Mouse (Mus musculus): ENCODE results near the gene Zfp955b.
"Not testable (repeated sequence)": the region's sequence is repeated elsewhere in the genome, so short reads cannot be mapped to it uniquely, and the experiment has no call there.

Gene Zfp955b

DNA sequence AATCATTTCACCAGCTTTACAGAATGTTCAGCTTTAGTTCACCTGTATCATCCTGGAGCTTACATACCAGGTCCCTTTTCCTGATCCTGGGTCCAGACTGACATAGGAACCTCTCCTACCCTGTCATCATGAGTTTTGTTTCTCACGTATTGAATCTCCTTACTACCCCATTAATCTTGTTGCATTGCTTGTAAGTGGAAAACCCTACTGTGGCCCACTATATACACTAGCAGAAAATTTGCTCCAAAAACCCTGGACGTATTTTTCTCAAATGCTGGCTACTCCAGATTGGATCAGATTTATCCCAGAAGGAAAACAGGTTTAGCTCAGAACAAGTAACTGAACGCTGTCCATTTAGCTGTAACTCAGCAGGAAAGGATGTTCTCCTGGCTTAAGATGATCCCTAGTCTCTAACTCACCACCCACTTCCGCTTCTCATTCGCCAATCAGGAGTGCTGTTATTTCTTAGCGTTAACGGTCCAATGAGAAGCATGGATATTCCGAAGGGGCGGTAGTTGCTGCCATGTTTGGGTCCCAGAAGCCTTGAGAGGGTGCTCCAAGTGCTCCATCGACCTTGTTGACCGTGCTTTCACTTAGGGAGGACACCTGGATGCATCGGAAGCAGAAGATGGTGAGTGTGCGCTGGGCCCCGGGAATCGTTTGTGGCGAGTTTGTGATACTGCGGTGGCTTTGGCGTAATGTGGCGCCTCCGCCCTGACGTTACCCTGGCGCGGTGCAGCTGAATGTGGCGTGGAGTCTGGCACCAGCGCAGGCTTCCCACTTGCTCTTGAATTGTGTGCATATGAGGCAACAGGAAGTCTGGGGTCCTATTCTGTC, at the start of gene Zfp955b:
Gene Zfp955b (plus strand): TSS at position 506 of the 837 bp plus-strand sequence.
- not testable (repeated sequence) for DNase-seq (ENCODE audit: low read depth, low spot score)

GRCm38 (mm10) chr17:33254530-33255318, 34.6 kb upstream of the Zfp955b start, which contains the start of gene Zfp955a:
TSS of gene Zfp955a (minus strand) at chr17:33255145.
- not testable (repeated sequence) for DNase-seq (ENCODE audit: low read depth, low spot score)

DNA sequence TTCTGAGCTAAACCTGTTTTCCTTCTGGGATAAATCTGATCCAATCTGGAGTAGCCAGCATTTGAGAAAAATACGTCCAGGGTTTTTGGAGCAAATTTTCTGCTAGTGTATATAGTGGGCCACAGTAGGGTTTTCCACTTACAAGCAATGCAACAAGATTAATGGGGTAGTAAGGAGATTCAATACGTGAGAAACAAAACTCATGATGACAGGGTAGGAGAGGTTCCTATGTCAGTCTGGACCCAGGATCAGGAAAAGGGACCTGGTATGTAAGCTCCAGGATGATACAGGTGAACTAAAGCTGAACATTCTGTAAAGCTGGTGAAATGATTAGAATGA, 34.1 kb upstream of the Zfp955b start:
- not testable (repeated sequence) for DNase-seq (ENCODE audit: low read depth, low spot score)

- no peak for DNase-seq (ENCODE audit: low read depth, low spot score)
Observed at GRCm38 (mm10) chr17:33264376-33264775, 25.0 kb upstream of the Zfp955b start, which contains the start of gene Olfr63. TSS of gene Olfr63 (plus strand) at chr17:33264676.

- no peak for DNase-seq (ENCODE audit: low read depth, low spot score)
Observed at GRCm38 (mm10) chr17:33268907-33269306, 20.4 kb upstream of the Zfp955b start.

DNA sequence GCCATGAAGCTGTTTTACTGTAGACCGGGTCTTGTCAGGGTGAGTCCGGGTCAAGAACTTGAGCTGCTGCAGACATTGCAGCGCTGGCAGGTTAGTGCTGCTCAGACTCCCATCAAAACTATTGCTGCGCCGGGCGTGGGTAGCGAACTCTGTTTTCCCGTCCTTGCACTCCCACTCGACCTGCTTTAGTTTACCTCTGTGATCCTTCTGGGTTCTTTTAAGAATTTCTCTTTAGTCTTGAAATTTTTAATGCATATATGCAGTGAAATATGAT, 469 bp downstream of the Zfp955b start:
- DNase-seq (ENCODE audit: low read depth, low spot score), result not testable (repeated sequence)

- DNase-seq (ENCODE audit: low read depth, low spot score), result no peak
Observed at GRCm38 (mm10) chr17:33352981-33353380, 63.6 kb downstream of the Zfp955b start.
